10 mouse cellular contexts compared by ENCODE assay signal in genomic region chr3:92117930-92118329, GRCm38 (mm10). TPM values are rescaled to one million over a fixed set of nuclear protein-coding genes. Genes with fewer than 3 reads are reported as not detected.
DNase-seq lines count a peak whose midpoint lies in the region; ATAC-seq and TF ChIP-seq lines count a peak whose summit lies in the region.
"Had no signal": no experiment of that assay in that cellular context is flagged by ENCODE, and none has a peak within 500 bp of the region (broad histone marks: within the 10 kb centered on the region; RNA-seq: fewer than 3 reads in every experiment).

No protein-coding gene starts in this region.

- H3K4me2 ChIP-seq in kidney, postnatal 0 days (ENCODE audit: low read length), result no peak overlapping the region
- H3K4me2 ChIP-seq: stomach, embryonic 15.5 days had no signal

- DNase-seq in left cerebral cortex, postnatal 25 days (ENCODE audit: low spot score in 2 of 2), result peak; percentile 5 to 15
- DNase-seq in left cerebral cortex, postnatal 36 days (ENCODE audit: low spot score in 2 of 2), result no peak
- DNase-seq in ES-CJ7 (ENCODE audit: low read depth, low spot score) (peak; percentile 69), ZHBTc4 (ENCODE audit: low read depth, low spot score) (peak; percentile 64)
- DNase-seq in kidney, postnatal 0 days (ENCODE audit: low spot score), result peak; percentile 58
- no peak for DNase-seq in thymus, adult 2 months
- DNase-seq in Muller cell, postnatal 12 days (ENCODE audit: inconsistent ontology term), result no peak

- intact Hi-C loops in left cerebral cortex, postnatal 25 days (cut with DNase I), result no loop called here
- intact Hi-C loops in left cerebral cortex, postnatal 36 days (cut with DNase I), result no loop called here

- no peaks in the 10 kb centered on the region for H3K9me3 ChIP-seq in kidney, postnatal 0 days (replicated peaks; ENCODE audit: low read length)
- H3K9me3 ChIP-seq: stomach, embryonic 15.5 days had no signal

- no peak for TF ChIP-seq POLR2A in thymus, adult 2 months (IDR thresholded peaks at IDR 0.05; ENCODE audit: control insufficient read depth, extremely low read depth, insufficient read depth, low read length, poor library complexity)

- no peaks in the 10 kb centered on the region for H3K4me1 ChIP-seq in kidney, postnatal 0 days (replicated peaks; ENCODE audit: insufficient read depth, low read length)
- H3K4me1 ChIP-seq in thymus, adult 2 months (replicated peaks; ENCODE audit: control insufficient read depth, insufficient read depth, low read length), result no peaks in the 10 kb centered on the region
- H3K4me1 ChIP-seq: stomach, embryonic 15.5 days had no signal

- H3K36me3 ChIP-seq in kidney, postnatal 0 days (ENCODE audit: insufficient read depth, low read length), result no peaks in the 10 kb centered on the region
- H3K36me3 ChIP-seq in thymus, adult 2 months (ENCODE audit: control insufficient read depth, insufficient read depth, low read length), result no peaks in the 10 kb centered on the region
- H3K36me3 ChIP-seq: stomach, embryonic 15.5 days had no signal

- no peak overlapping the region for H3K9ac ChIP-seq in kidney, postnatal 0 days (ENCODE audit: low read depth, low read length)
- H3K9ac ChIP-seq: stomach, embryonic 15.5 days had no signal

- ATAC-seq in kidney, postnatal 0 days (replicated peaks; ENCODE audit: low FRiP score, low read depth), result 0 out of 2 replicates have a peak, but pooled peaks have one; percentile 46

- TF ChIP-seq CTCF in kidney, postnatal 0 days (IDR thresholded peaks at IDR 0.05; ENCODE audit: low read depth), result peak; percentile 72
- TF ChIP-seq CTCF in thymus, adult 2 months (IDR thresholded peaks at IDR 0.05; ENCODE audit: borderline replicate concordance, control insufficient read depth, extremely low read depth, insufficient read depth, low read length, poor library complexity), result no peak

- 35% methylated on average over 3 of the region's 3 CpGs for WGBS in kidney, postnatal 0 days
- 37% methylated on average over 3 of the region's 3 CpGs for WGBS in thymus, adult 2 months

- H3K27me3 ChIP-seq in kidney, postnatal 0 days (ENCODE audit: insufficient read depth, low read length), result no peaks in the 10 kb centered on the region
- H3K27me3 ChIP-seq in thymus, adult 2 months (ENCODE audit: control insufficient read depth, insufficient read depth, low read length), result no peaks in the 10 kb centered on the region
- H3K27me3 ChIP-seq: stomach, embryonic 15.5 days had no signal

- H3K27ac ChIP-seq in kidney, postnatal 0 days, result no peak overlapping the region
- no peak overlapping the region for H3K27ac ChIP-seq in thymus, adult 2 months (ENCODE audit: control insufficient read depth, insufficient read depth, low read length)
- H3K27ac ChIP-seq: stomach, embryonic 15.5 days had no signal

- H3K4me3 ChIP-seq in kidney, postnatal 0 days (replicated peaks; ENCODE audit: low read depth, low read length), result no peak overlapping the region
- no peak overlapping the region for H3K4me3 ChIP-seq in thymus, adult 2 months (ENCODE audit: control insufficient read depth, insufficient read depth, low read length)
- H3K4me3 ChIP-seq: stomach, embryonic 15.5 days had no signal

RNA-seq across cellular contexts. Expression of gene Prr9, which starts 5.8 kb away (rescaled TPM):
- not detected for total RNA-seq in left cerebral cortex, postnatal 25 days (2021)
- not detected for total RNA-seq in left cerebral cortex, postnatal 36 days (2021)
- not detected in 2 replicates for polyA plus RNA-seq in kidney, postnatal 0 days (2015; fragmentation: Nextera tagmentation; extraction: Ambion mirVana)
- polyA plus RNA-seq in thymus, adult 2 months (2012; rRNA removed), result 0.14 TPM in 1 of 2 replicates, not detected in the other
- total RNA-seq: hematopoietic stem cell, adult 5-6 weeks; megakaryocyte-erythroid progenitor cell, adult 5-6 weeks had no signal
- polyA plus RNA-seq: stomach, embryonic 15.5 days had no signal

RNA-seq across cellular contexts. Expression of gene Lelp1, which starts 24.6 kb away (rescaled TPM):
- not detected for total RNA-seq in left cerebral cortex, postnatal 25 days (2021)
- total RNA-seq in left cerebral cortex, postnatal 36 days (2021), result not detected
- not detected in 2 replicates for polyA plus RNA-seq in kidney, postnatal 0 days (2015; fragmentation: Nextera tagmentation; extraction: Ambion mirVana)
- polyA plus RNA-seq in thymus, adult 2 months (2012; rRNA removed), result 0.27 TPM in 1 of 2 replicates, not detected in the other
- total RNA-seq: hematopoietic stem cell, adult 5-6 weeks; megakaryocyte-erythroid progenitor cell, adult 5-6 weeks had no signal
- polyA plus RNA-seq: stomach, embryonic 15.5 days had no signal

RNA-seq across cellular contexts. Expression of gene Lor, which starts 35.0 kb away (rescaled TPM):
- total RNA-seq in left cerebral cortex, postnatal 25 days (2021), result 1 to 10 TPM; 1.8 to 2.3 TPM
- 1 to 10 TPM; 1.0 to 2.8 TPM for total RNA-seq in left cerebral cortex, postnatal 36 days (2021)
- polyA plus RNA-seq in kidney, postnatal 0 days (2015; fragmentation: Nextera tagmentation; extraction: Ambion mirVana), result 1.4 and 1.8 TPM in 2 replicates
- polyA plus RNA-seq in thymus, adult 2 months (2012; rRNA removed), result 0.69 and 0.71 TPM in 2 replicates
- total RNA-seq: hematopoietic stem cell, adult 5-6 weeks; megakaryocyte-erythroid progenitor cell, adult 5-6 weeks had no signal

Comparison
In these comparisons a context has a peak if more than half of its experiments do, and no peak if none do; other contexts are left out.
1. DNase-seq: peak in left cerebral cortex, postnatal 25 days (2 of 2), ES-CJ7 (single experiment), ZHBTc4 (single experiment) and kidney, postnatal 0 days (single experiment); none in left cerebral cortex, postnatal 36 days (0 of 2), thymus, adult 2 months (single experiment) and Muller cell, postnatal 12 days (single experiment).